Mouse (Mus musculus): Measurements from ENCODE around the gene Garem2.
"Not testable (repeated sequence)": the region's sequence is repeated elsewhere in the genome, so short reads cannot be mapped to it uniquely, and the experiment has no call there.

Garem2 gene

GRCm38 (mm10) chr5:30104841-30105667, at the start of gene Garem2:
TSS of gene Garem2 (plus strand) at chr5:30105161.
- peak in 1 of 2 experiments; percentile 13 for DNase-seq

GRCm38 (mm10) chr5:30058216-30058731, 46.7 kb upstream of the Garem2 start:
- DNase-seq: no peak

GRCm38 (mm10) chr5:30059607-30060006, 45.4 kb upstream of the Garem2 start:
- not testable (repeated sequence) for DNase-seq

GRCm38 (mm10) chr5:30067726-30068125, 37.2 kb upstream of the Garem2 start:
- no peak for DNase-seq

- no peak for DNase-seq
Observed at GRCm38 (mm10) chr5:30071677-30072076, 33.3 kb upstream of the Garem2 start.

- no peak for DNase-seq
Observed at GRCm38 (mm10) chr5:30072377-30072776, 32.6 kb upstream of the Garem2 start.

GRCm38 (mm10) chr5:30072825-30073821, 31.8 kb upstream of the Garem2 start, which contains the start of gene Tyms:
TSS of gene Tyms (minus strand) at chr5:30073617.
- peak; percentile 79 to 84 for DNase-seq

GRCm38 (mm10) chr5:30092701-30093100, 12.3 kb upstream of the Garem2 start:
- no peak for DNase-seq

GRCm38 (mm10) chr5:30094399-30094798, 10.6 kb upstream of the Garem2 start:
- DNase-seq: no peak

GRCm38 (mm10) chr5:30095731-30096130, 9.2 kb upstream of the Garem2 start:
- DNase-seq: no peak

GRCm38 (mm10) chr5:30098260-30098659, 6.7 kb upstream of the Garem2 start:
- no peak for DNase-seq

GRCm38 (mm10) chr5:30103340-30103739, 1.6 kb upstream of the Garem2 start:
- DNase-seq: no peak

- peak; percentile 25 to 28 for DNase-seq
Observed at GRCm38 (mm10) chr5:30104339-30104738, 622 bp upstream of the Garem2 start.

- no peak for DNase-seq
Observed at GRCm38 (mm10) chr5:30105668-30106300, 823 bp downstream of the Garem2 start, which contains the start of gene 3110082J24Rik. TSS of gene 3110082J24Rik (minus strand) at chr5:30106086.

- no peak for DNase-seq
Observed at GRCm38 (mm10) chr5:30106756-30107155, 1.8 kb downstream of the Garem2 start.

GRCm38 (mm10) chr5:30107186-30107585, 2.2 kb downstream of the Garem2 start:
- DNase-seq: no peak

GRCm38 (mm10) chr5:30107611-30108041, 2.7 kb downstream of the Garem2 start:
- DNase-seq: no peak

GRCm38 (mm10) chr5:30108233-30108632, 3.3 kb downstream of the Garem2 start:
- DNase-seq: no peak

GRCm38 (mm10) chr5:30109899-30110298, 4.9 kb downstream of the Garem2 start:
- DNase-seq: no peak

GRCm38 (mm10) chr5:30110371-30111060, 5.6 kb downstream of the Garem2 start:
- DNase-seq: no peak

GRCm38 (mm10) chr5:30111126-30111525, 6.2 kb downstream of the Garem2 start:
- no peak for DNase-seq

GRCm38 (mm10) chr5:30111771-30112170, 6.8 kb downstream of the Garem2 start:
- no peak for DNase-seq

Data from lung, adult 18-20 months (tissue).